Mouse (Mus musculus) heart, adult 2 months (tissue): ENCODE data around the gene Cchcr1.

Source experiments
- CTCF ChIP-seq: fragments of 200-600 bp; IDR thresholded peaks from 2 replicates; pipeline ENCODE4 v1.8.1; 2022; ENCODE audit warnings: antibody characterized with exemption, mild to moderate bottlenecking, moderate library complexity
- EP300 ChIP-seq: fragments of 200-500 bp; IDR thresholded peaks from 2 replicates; pipeline ENCODE4 v1.6.1; 2011; ENCODE audit warnings: low read depth, low read length, control low read depth; ENCODE audit not compliant: insufficient read depth
- POLR2A ChIP-seq: fragments of 200-500 bp; IDR thresholded peaks from 2 replicates; pipeline ENCODE4 v1.6.1; 2011; ENCODE audit warnings: mild to moderate bottlenecking, low read depth, low read length, control low read depth; ENCODE audit not compliant: insufficient read depth

DNA sequence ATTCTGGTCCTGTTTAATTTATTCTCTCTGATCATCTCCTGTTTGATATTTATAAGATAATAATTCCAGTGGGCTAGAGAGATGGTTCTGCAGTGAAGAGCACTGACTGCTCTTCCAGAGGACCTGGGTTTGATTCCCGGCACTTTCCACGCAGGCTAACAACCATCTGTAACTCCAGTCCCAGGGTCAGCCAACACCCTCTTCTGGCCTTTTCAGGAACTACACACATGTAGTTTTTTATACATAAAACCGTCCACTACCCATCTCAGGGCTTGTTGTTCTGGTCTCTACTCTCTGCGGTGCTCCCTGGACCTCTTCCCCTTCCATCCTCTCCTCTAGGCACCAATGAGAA lies 33.2 kb downstream of the Cchcr1 start:
- TF ChIP-seq POLR2A = no peak
- TF ChIP-seq CTCF = peak; percentile 45
- no peak for TF ChIP-seq EP300
